Mouse (Mus musculus): Measurements from ENCODE around the gene Mfsd4a. TPM values are rescaled to one million over a fixed set of nuclear protein-coding genes. Genes with fewer than 3 reads are reported as not detected.

Mfsd4a gene
- total and polyA plus RNA-seq, 2 experiments from 2014 or later = 4.5 to 6.4 TPM

DNA sequence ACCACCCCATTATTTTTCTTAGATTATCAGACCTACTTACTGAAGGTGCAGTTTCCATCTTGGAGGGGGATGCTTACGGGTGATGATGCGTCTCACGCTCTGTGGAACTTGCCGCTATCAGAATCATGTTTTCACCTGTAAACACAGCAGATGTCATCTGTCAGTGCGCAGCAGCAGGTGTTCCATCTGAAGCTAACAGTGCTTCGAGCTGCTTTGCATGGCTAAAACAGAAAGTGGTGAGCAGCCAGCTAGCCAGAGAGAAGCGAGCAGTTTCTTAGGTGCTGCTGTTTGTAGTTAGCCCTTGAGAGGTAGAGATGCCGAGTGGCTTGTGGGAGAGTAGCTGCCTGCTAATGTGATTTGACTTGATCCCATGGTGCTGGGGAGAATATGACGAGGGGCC lies 39.4 kb downstream of the Mfsd4a start:
- Histone ChIP-seq H3K36me3 (replicated peaks; ENCODE audit: control insufficient read depth, insufficient read depth, low read length) (peaks cover 90% of the 10 kb centered on the region), H3K27ac (ENCODE audit: low read depth) (no peak overlapping the region), H3K4me3 (ENCODE audit: low read depth, low read length) (no peak overlapping the region), H3K9ac (replicated peaks; ENCODE audit: low read depth, low read length) (no peak overlapping the region), H3K4me2 (ENCODE audit: low read depth, low read length) (no peak overlapping the region), H3K27me3 (ENCODE audit: control insufficient read depth, insufficient read depth, low read length) (no peaks in the 10 kb centered on the region), H3K9me3 (replicated peaks; ENCODE audit: control insufficient read depth, low read length) (no peaks in the 10 kb centered on the region), H3K4me1 (ENCODE audit: control insufficient read depth, insufficient read depth) (no peaks in the 10 kb centered on the region)
- ATAC-seq (ENCODE audit: insufficient read depth, low read depth) = no peak
- no peak for DNase-seq (ENCODE audit: low spot score)
- WGBS = 90% methylated on average over 9 of the region's 9 CpGs
- TF ChIP-seq EP300 (IDR thresholded peaks at IDR 0.05; ENCODE audit: low read depth) (no peak), CTCF (IDR thresholded peaks at IDR 0.05; ENCODE audit: low read depth) (no peak)

DNA sequence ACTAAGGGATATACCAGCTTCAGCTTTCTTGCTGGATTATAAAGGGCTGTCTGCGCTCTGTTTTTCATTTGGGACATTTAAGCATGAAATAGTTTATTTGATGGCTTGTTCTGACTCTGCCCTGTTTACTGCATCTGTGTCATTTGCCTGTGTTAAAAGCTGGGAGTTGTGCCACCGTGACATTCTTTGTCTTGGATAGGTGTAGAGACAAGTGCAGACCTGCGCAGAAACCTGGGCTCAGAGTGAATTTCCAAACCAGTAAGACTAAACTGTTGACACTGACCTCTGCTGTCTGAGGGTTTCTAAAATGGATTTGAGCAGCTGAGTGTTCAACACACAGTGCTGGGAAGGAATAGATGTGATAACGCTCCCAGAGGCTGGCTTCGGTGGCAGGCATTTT lies 39.9 kb downstream of the Mfsd4a start:
- Histone ChIP-seq H3K4me3 (ENCODE audit: low read depth, low read length) (no peak overlapping the region), H3K9ac (replicated peaks; ENCODE audit: low read depth, low read length) (no peak overlapping the region), H3K36me3 (replicated peaks; ENCODE audit: control insufficient read depth, insufficient read depth, low read length) (peaks cover 90% of the 10 kb centered on the region), H3K9me3 (replicated peaks; ENCODE audit: control insufficient read depth, low read length) (no peaks in the 10 kb centered on the region), H3K4me2 (ENCODE audit: low read depth, low read length) (no peak overlapping the region), H3K4me1 (ENCODE audit: control insufficient read depth, insufficient read depth) (no peaks in the 10 kb centered on the region), H3K27me3 (ENCODE audit: control insufficient read depth, insufficient read depth, low read length) (no peaks in the 10 kb centered on the region), H3K27ac (ENCODE audit: low read depth) (no peak overlapping the region)
- ATAC-seq (ENCODE audit: insufficient read depth, low read depth) (no peak), DNase-seq (ENCODE audit: low spot score) (no peak)
- 72% methylated on average over 5 of the region's 5 CpGs for WGBS
- TF ChIP-seq CTCF (IDR thresholded peaks at IDR 0.05; ENCODE audit: low read depth) = no peak
- TF ChIP-seq EP300 (IDR thresholded peaks at IDR 0.05; ENCODE audit: low read depth) = no peak

- H3K9me3 ChIP-seq (replicated peaks; ENCODE audit: control insufficient read depth, low read length) = no peaks in the 10 kb centered on the region
- no peak for ATAC-seq (ENCODE audit: insufficient read depth, low read depth)
- H3K27ac ChIP-seq (ENCODE audit: low read depth) = no peak overlapping the region
- 63% methylated on average over 11 of the region's 11 CpGs for WGBS
- peaks cover 91% of the 10 kb centered on the region for H3K36me3 ChIP-seq (replicated peaks; ENCODE audit: control insufficient read depth, insufficient read depth, low read length)
- no peak for TF ChIP-seq EP300 (IDR thresholded peaks at IDR 0.05; ENCODE audit: low read depth)
- TF ChIP-seq CTCF (IDR thresholded peaks at IDR 0.05; ENCODE audit: low read depth) = no peak
- no peaks in the 10 kb centered on the region for H3K4me1 ChIP-seq (ENCODE audit: control insufficient read depth, insufficient read depth)
- no peak overlapping the region for H3K4me3 ChIP-seq (ENCODE audit: low read depth, low read length)
- no peak overlapping the region for H3K9ac ChIP-seq (replicated peaks; ENCODE audit: low read depth, low read length)
- no peak for DNase-seq (ENCODE audit: low spot score)
- no peaks in the 10 kb centered on the region for H3K27me3 ChIP-seq (ENCODE audit: control insufficient read depth, insufficient read depth, low read length)
- H3K4me2 ChIP-seq (ENCODE audit: low read depth, low read length) = no peak overlapping the region
Measured at GRCm38 (mm10) chr1:132026925-132027646, 40.8 kb downstream of the Mfsd4a start.

DNA sequence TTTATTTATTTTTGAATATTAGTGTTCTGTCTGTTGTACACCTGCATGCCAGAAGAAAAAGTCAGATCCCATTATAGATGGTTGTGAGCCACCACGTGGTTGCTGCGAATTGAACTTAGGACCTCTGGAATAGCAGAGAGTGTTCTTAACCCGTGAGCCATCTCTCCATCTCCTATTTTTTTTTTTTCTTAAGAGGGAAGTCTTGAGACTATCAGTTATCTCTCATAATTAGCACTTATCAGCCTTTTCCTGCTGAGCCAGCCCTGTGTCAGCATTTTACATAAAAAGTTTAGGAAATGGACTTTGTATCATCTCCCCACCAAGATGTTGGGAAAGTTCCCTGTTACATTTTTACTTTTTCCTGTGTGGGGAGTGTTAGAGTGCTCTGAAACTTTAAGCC lies 45.8 kb downstream of the Mfsd4a start:
- H3K9ac ChIP-seq (replicated peaks; ENCODE audit: low read depth, low read length) = no peak overlapping the region
- no peak for TF ChIP-seq EP300 (IDR thresholded peaks at IDR 0.05; ENCODE audit: low read depth)
- no peak for TF ChIP-seq CTCF (IDR thresholded peaks at IDR 0.05; ENCODE audit: low read depth)
- ATAC-seq (ENCODE audit: insufficient read depth, low read depth) (no peak), DNase-seq (ENCODE audit: low spot score) (no peak)
- no peak overlapping the region for H3K4me3 ChIP-seq (ENCODE audit: low read depth, low read length)
- no peaks in the 10 kb centered on the region for H3K4me1 ChIP-seq (ENCODE audit: control insufficient read depth, insufficient read depth)
- no peaks in the 10 kb centered on the region for H3K27me3 ChIP-seq (ENCODE audit: control insufficient read depth, insufficient read depth, low read length)
- 58% methylated on average over 3 of the region's 3 CpGs for WGBS
- H3K27ac ChIP-seq (ENCODE audit: low read depth) = no peak overlapping the region
- no peak overlapping the region for H3K4me2 ChIP-seq (ENCODE audit: low read depth, low read length)
- H3K9me3 ChIP-seq (replicated peaks; ENCODE audit: control insufficient read depth, low read length) = no peaks in the 10 kb centered on the region
- peaks cover 90% of the 10 kb centered on the region for H3K36me3 ChIP-seq (replicated peaks; ENCODE audit: control insufficient read depth, insufficient read depth, low read length)

- no peaks in the 10 kb centered on the region for H3K9me3 ChIP-seq (replicated peaks; ENCODE audit: control insufficient read depth, low read length)
- WGBS = 94% methylated on average over 7 of the region's 7 CpGs
- DNase-seq (ENCODE audit: low spot score) (no peak), ATAC-seq (ENCODE audit: insufficient read depth, low read depth) (no peak)
- H3K27me3 ChIP-seq (ENCODE audit: control insufficient read depth, insufficient read depth, low read length) = no peaks in the 10 kb centered on the region
- no peak overlapping the region for H3K9ac ChIP-seq (replicated peaks; ENCODE audit: low read depth, low read length)
- H3K27ac ChIP-seq (ENCODE audit: low read depth) = no peak overlapping the region
- H3K4me3 ChIP-seq (ENCODE audit: low read depth, low read length) = no peak overlapping the region
- no peak for TF ChIP-seq EP300 (IDR thresholded peaks at IDR 0.05; ENCODE audit: low read depth)
- H3K36me3 ChIP-seq (replicated peaks; ENCODE audit: control insufficient read depth, insufficient read depth, low read length) = peaks cover 92% of the 10 kb centered on the region
- no peaks in the 10 kb centered on the region for H3K4me1 ChIP-seq (ENCODE audit: control insufficient read depth, insufficient read depth)
- H3K4me2 ChIP-seq (ENCODE audit: low read depth, low read length) = no peak overlapping the region
Measured at GRCm38 (mm10) chr1:132019876-132020275, 48.0 kb downstream of the Mfsd4a start.

GRCm38 (mm10) chr1:132016691-132017090 lies 51.2 kb downstream of the Mfsd4a start:
- TF ChIP-seq CTCF (IDR thresholded peaks at IDR 0.05; ENCODE audit: low read depth) = no peak
- TF ChIP-seq EP300 (IDR thresholded peaks at IDR 0.05; ENCODE audit: low read depth) = no peak
- Histone ChIP-seq H3K9ac (replicated peaks; ENCODE audit: low read depth, low read length) (no peak overlapping the region), H3K27ac (ENCODE audit: low read depth) (no peak overlapping the region), H3K9me3 (replicated peaks; ENCODE audit: control insufficient read depth, low read length) (no peaks in the 10 kb centered on the region), H3K36me3 (replicated peaks; ENCODE audit: control insufficient read depth, insufficient read depth, low read length) (peaks cover 69% of the 10 kb centered on the region), H3K4me2 (ENCODE audit: low read depth, low read length) (no peak overlapping the region), H3K4me3 (ENCODE audit: low read depth, low read length) (no peak overlapping the region), H3K27me3 (ENCODE audit: control insufficient read depth, insufficient read depth, low read length) (no peaks in the 10 kb centered on the region), H3K4me1 (ENCODE audit: control insufficient read depth, insufficient read depth) (no peaks in the 10 kb centered on the region)
- no peak for DNase-seq (ENCODE audit: low spot score)
- ATAC-seq (ENCODE audit: insufficient read depth, low read depth) = no peak
- 100% methylated on average over 1 of the region's 1 CpGs for WGBS

All from heart, postnatal 0 days (tissue).